Mouse (Mus musculus) CD4-positive helper T cell, adult 2 months (primary cell): Measurements from ENCODE around the gene Ndufb7.
A peak's percentile ranks its signal among the peaks of the same experiment; 100 is the strongest.

ENCODE experiments used
- DNase-seq: peaks from one replicate; pipeline ENCODE4 v3.0.0-alpha.2; 2012; ENCODE audit warnings: low read depth, missing footprints, low spot score

Gene Ndufb7

GRCm38 (mm10) chr8:83602650-83603029, 36.2 kb downstream of the Ndufb7 start:
- DNase-seq = no peak

DNA sequence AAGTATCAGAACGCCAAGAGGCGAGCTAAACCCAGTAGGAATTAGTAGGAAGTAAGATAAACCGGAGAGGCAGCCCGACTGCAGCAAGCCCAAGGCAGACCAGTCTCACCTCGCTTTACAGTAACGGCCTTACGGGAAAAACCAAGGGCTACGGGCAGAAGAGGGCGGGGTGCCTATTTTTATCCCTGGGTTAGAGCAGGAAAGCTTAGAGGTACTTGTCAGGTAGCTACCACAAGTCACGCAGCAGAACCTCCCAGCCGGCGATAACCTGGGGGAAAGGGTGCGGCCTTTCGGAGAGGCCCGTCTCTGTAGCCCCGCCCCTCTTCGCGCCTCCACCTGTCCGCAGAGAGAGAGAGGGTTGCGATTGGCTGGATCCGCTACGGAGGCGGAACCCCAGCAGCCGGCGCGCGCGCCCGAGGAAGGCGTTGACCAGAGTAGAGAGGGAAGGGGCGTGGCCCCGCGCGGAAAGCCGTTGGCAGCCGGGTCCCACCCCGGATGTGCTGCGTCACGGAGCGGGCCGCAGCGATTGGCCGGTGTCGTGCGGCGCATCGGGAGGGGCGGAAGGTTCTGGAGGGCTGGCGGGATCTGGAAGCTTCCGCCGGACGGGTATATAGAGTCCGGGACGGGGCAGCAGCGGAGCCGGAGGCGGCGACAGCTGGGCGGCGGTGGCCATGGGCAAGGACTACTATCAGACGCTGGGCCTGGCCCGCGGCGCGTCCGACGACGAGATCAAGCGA, 41.4 kb downstream of the Ndufb7 start, which contains the start of the genes Tecr and Dnajb1:
Tecr (minus strand) TSS at position 311 of the 737 bp plus-strand sequence.
Dnajb1 (plus strand) TSS at position 533 of the 737 bp plus-strand sequence.
- DNase-seq = peak; percentile 100

DNA sequence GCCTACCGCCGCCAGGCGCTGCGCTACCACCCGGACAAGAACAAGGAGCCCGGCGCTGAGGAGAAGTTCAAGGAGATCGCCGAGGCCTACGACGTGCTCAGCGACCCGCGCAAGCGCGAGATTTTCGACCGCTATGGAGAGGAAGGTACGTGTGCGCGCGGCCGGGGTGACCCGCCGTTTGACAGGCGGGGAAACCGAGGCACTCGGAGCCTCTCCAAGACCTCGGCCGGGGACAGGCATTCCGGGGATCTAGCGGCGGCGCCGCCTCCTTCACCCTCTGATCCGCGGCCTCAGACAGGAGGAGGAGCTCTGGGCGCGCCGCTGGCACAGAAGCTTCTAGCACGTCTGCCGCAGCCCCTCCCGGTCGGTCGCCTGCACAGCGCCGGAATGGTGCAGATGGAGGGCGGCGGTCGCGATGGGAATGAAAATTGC, 41.9 kb downstream of the Ndufb7 start:
- peak; percentile 91 for DNase-seq

GRCm38 (mm10) chr8:83609086-83609485, 42.6 kb downstream of the Ndufb7 start:
- no peak for DNase-seq

- DNase-seq = peak; percentile 47
These were observed 43.2 kb downstream of the Ndufb7 start for GRCm38 (mm10) chr8:83609547-83610180.

- peak; percentile 64 for DNase-seq
These were observed 45.5 kb downstream of the Ndufb7 start for GRCm38 (mm10) chr8:83611921-83612320.

DNA sequence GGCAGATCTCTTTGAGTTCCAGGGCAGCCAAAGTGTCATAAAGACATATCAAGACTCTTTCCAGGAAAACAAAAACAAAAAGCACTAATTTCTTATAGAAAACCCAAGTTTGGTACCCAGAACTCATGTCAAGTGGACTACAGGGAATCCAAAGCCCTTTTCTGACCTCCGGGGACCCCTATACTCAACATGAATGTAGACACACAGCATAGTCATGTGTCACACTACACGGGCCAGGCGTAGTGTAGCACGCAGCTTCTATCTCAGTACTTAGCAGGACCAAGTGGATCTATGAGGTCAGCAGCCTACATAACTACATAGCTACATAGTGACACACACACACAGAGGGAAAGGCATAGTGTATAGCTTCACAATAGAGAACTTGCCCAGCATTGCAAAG, 47.2 kb downstream of the Ndufb7 start:
- DNase-seq = no peak

GRCm38 (mm10) chr8:83616625-83617024, 50.2 kb downstream of the Ndufb7 start:
- DNase-seq = no peak

DNA sequence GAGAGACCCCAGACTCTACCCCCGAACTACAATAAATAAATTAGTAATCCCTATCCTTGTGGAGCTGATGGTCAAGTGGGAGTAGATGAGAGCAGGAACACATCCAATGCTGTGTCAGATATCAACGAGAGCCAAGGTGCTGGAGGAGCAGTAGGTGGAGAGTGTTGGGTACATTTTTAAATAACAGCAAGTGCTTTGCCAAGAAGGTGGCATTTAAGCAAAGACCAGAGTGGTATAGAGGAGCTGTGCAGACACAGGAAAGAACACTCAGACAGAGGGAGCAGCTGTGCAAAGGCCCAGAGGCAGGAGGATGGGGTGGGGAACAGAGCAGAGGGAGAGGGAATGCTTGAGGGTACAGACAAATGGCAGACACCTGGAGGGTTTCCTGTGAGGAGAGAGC, 50.6 kb downstream of the Ndufb7 start:
- no peak for DNase-seq

DNA sequence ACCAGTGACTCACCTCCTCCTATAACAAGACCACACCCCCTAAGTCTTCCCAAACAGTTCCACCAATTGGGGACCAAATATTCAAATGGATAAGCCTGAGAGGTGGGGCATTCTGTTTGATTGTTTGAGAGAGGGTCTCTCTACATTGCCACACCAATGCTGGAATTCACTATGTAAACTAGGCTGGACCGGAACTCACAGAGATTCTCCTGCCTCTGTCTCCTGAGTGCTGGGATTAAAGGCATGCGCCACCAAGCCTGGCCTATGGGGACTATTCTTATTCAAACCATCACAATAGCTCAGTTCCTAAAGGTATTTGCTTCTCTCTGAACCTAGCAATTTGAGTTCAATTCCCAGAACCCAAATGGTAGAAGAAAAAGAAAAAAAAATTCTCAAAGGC, 52.1 kb downstream of the Ndufb7 start:
- no peak for DNase-seq

- DNase-seq = no peak
These were observed 53.3 kb downstream of the Ndufb7 start for GRCm38 (mm10) chr8:83619568-83620285.
